Mouse (Mus musculus): ENCODE results near the gene Nifk. TPM values are rescaled to one million over a fixed set of nuclear protein-coding genes. Genes with fewer than 3 reads are reported as not detected.

The Nifk gene
- 36.0 and 40.3 TPM in 2 replicates for polyA plus RNA-seq (2021; fragmentation: Nextera tagmentation)
- long read RNA-seq, experiment 1, transcript Nifk-201 (7 exons, 1,889 nt), result major isoform, 70 of 80 reads
- long read RNA-seq, experiment 1, partial matches to known transcripts, result 8 of 80 reads
- long read RNA-seq, experiment 1, other reads (novel, unspliced or antisense), result 2 of 80 reads
- long read RNA-seq, experiment 2, transcript Nifk-201 (7 exons, 1,889 nt), result major isoform, 242 of 251 reads
- long read RNA-seq, experiment 2, partial matches to known transcripts, result 1 of 251 reads
- long read RNA-seq, experiment 2, other reads (novel, unspliced or antisense), result 8 of 251 reads

GRCm38 (mm10) chr1:118321661-118322201, at the start of gene Nifk:
TSS of gene Nifk (plus strand) at chr1:118321839.

GRCm38 (mm10) chr1:118311622-118312326, 9.9 kb upstream of the Nifk start, which contains the start of gene Tsn:
TSS of gene Tsn (minus strand) at chr1:118311739.

Other genes with a start within 250 kb of the Nifk start
- not detected in 2 replicates for gene Gm29106, start 145.3 kb upstream of the Nifk start, polyA plus RNA-seq (2021; fragmentation: Nextera tagmentation)
- gene Tsn, start 10.1 kb upstream of the Nifk start, polyA plus RNA-seq (2021; fragmentation: Nextera tagmentation), result 197 and 228 TPM in 2 replicates
- gene Clasp1, start 67.2 kb downstream of the Nifk start, polyA plus RNA-seq (2021; fragmentation: Nextera tagmentation), result 22.0 and 30.7 TPM in 2 replicates

Measured in layer of hippocampus, adult 6 months (tissue).